Mouse (Mus musculus): ENCODE measurements around the gene Fzd7.

GRCm38 (mm10) chr1:59488991-59489390 lies 6.8 kb downstream of the Fzd7 start:
- TF ChIP-seq CTCF (IDR thresholded peaks at IDR 0.05; ENCODE audit: low read depth, low read length): no peak
- no peak for TF ChIP-seq POLR2A (IDR thresholded peaks at IDR 0.05; ENCODE audit: insufficient read depth, low read length)
